Mouse (Mus musculus) intestine, postnatal 0 days (tissue): ENCODE measurements at regions not wholly inside any gene's neighbourhood (a gene's known extent, or its start where the extent isn't known, plus 50 kb on each side); places are given as distances from the start of the nearest gene placed in this dataset.

Experiments
- ATAC-seq: fragments of 200-750 bp; cut with Nextera tagmentation; 2 replicates; pipeline ENCODE4 v1.8.0; 2017; ENCODE audit warnings: mild to moderate bottlenecking, moderate TSS enrichment, moderate library complexity
- H3K27ac ChIP-seq: fragments of 300-500 bp; sonication (generic); 2 replicates; pipeline ENCODE4 v1.5.1; 2014; ENCODE audit warnings: mild to moderate bottlenecking, low read depth, low read length, moderate library complexity
- H3K27me3 ChIP-seq: fragments of 300-500 bp; sonication (generic); replicated peaks from 2 replicates; pipeline ENCODE4 v1.6.1; 2014; ENCODE audit warnings: low read length, mixed read lengths; ENCODE audit not compliant: control insufficient read depth, insufficient read depth
- H3K36me3 ChIP-seq: fragments of 300-500 bp; sonication (generic); 2 replicates; pipeline ENCODE4 v1.6.1; 2014; ENCODE audit warnings: mild to moderate bottlenecking, moderate library complexity; ENCODE audit not compliant: control insufficient read depth, insufficient read depth
- H3K4me1 ChIP-seq: fragments of 300-500 bp; sonication (generic); replicated peaks from 2 replicates; pipeline ENCODE4 v1.6.1; 2014; ENCODE audit warnings: antibody characterized with exemption, low read length, mixed read lengths; ENCODE audit not compliant: control insufficient read depth, insufficient read depth
- H3K4me2 ChIP-seq: fragments of 300-500 bp; sonication (generic); replicated peaks from 2 replicates; pipeline ENCODE4 v1.6.1; 2014; ENCODE audit warnings: low read depth, mild to moderate bottlenecking, moderate library complexity
- H3K4me3 ChIP-seq: fragments of 300-500 bp; sonication (generic); 2 replicates; pipeline ENCODE4 v1.5.1; 2014; ENCODE audit warnings: low read depth, low read length
- H3K9ac ChIP-seq: fragments of 300-500 bp; sonication (generic); 2 replicates; pipeline ENCODE4 v1.6.1; 2014; ENCODE audit warnings: mild to moderate bottlenecking, low read depth, low read length
- H3K9me3 ChIP-seq: fragments of 300-500 bp; sonication (generic); 2 replicates; pipeline ENCODE4 v1.6.1; 2016; ENCODE audit warnings: mixed run types; ENCODE audit not compliant: control insufficient read depth
- CTCF ChIP-seq: sonication (generic); IDR thresholded peaks from 2 replicates; pipeline ENCODE4 v1.5.1; 2016; ENCODE audit warnings: low read depth, mild to moderate bottlenecking, control low read depth, antibody characterized with exemption, moderate library complexity
- WGBS: fragments of 180-500 bp; shearing (Covaris S2); extraction: QIAGEN DNeasy Blood & Tissue Kit; methylation state at CpG from one replicate; pipeline ENCODE4 v1.1.7; 2014; 5-methylcytosine and 5-hydroxymethylcytosine counted together

DNA sequence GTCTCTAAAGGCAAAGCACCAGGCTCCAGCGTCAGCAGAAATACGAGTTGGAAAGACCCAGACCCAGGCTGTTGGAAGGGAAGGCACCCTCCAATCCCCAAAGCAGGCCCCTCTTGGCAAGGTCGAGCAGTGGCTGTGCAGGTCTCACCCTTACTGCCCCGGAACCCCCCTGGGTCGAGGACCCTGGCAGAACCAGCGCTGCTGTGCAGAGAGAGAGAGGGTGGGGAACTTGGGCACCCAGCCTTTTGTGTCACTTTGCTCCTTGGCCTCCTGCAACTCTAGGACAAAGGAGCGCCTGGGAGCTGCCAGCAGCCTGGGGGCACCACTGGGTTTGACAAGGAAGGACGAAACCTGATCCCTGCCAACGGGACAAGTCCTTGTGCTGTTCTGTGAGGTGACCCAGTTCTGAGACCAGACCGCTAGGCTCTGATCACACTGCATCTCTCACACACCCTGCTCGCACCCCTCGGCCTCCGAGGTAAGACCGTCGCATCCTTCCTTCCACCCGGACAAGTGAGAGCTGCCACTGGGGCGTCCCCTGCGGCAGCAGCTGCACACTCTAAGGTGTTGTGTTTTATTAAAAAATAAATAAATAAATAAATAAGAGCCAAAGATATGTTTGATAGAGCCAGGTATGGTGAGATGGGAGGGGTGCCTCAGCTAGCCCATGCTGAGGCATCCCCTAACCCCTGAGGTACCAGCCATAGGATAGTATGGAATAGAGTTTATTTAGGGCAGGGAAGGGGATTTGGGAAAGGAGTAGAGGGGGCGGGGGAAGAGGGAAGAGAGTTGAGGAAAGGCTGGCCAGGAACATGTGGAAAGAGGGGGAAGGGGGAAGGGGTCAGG is 138.2 kb downstream of the Ly86 start:
- peak; percentile 25 for ATAC-seq
- peak overlapping the region; percentile 31; the same call in 1 of the 2 replicates for H3K9ac ChIP-seq

DNA sequence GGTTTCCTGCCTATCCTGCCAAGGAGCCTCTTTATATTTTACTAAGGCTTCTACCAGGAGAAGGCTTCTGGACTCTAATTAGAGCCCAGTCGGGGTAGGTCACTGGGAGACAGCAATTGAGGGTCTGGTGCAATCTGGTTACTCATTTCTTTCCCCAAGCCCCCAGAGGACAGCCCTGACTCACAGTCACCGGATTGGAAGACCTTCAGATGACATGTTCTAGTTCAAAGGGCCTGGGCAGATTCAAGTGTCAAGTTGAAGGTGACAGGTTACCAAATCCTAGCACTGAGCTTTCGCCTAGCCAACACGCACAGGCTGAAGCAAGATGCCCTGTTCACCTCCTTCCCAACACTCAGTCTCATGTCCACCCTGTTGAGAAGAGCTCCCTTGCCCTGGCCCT is 139.6 kb downstream of the Ly86 start:
- TF ChIP-seq CTCF: no peak
- H3K4me1 ChIP-seq: no peaks in the 10 kb centered on the region; the same call in 1 of the 2 replicates
- WGBS: 82% methylated on average over 4 of the region's 4 CpGs
- H3K4me2 ChIP-seq: no peak overlapping the region
- no peaks in the 10 kb centered on the region for H3K36me3 ChIP-seq
- no peaks in the 10 kb centered on the region for H3K27me3 ChIP-seq
- H3K9me3 ChIP-seq: no peaks in the 10 kb centered on the region
- no peak for ATAC-seq
- H3K27ac ChIP-seq: no peak overlapping the region
- no peak overlapping the region for H3K4me3 ChIP-seq
- H3K9ac ChIP-seq: no peak overlapping the region

More for the DNA sequence above, 138.2 kb downstream of the Ly86 start:
- no peaks in the 10 kb centered on the region for H3K9me3 ChIP-seq
- H3K4me1 ChIP-seq: no peaks in the 10 kb centered on the region; the same call in 1 of the 2 replicates
- H3K36me3 ChIP-seq: no peaks in the 10 kb centered on the region
- WGBS: 45% methylated on average over 19 of the region's 19 CpGs
- TF ChIP-seq CTCF: peak; percentile 45
- H3K27me3 ChIP-seq: no peaks in the 10 kb centered on the region
- H3K4me2 ChIP-seq: peak overlapping the region; percentile 30; the same call in 1 of the 2 replicates
- no peak overlapping the region for H3K4me3 ChIP-seq
- H3K27ac ChIP-seq: peak overlapping the region; percentile 57

DNA sequence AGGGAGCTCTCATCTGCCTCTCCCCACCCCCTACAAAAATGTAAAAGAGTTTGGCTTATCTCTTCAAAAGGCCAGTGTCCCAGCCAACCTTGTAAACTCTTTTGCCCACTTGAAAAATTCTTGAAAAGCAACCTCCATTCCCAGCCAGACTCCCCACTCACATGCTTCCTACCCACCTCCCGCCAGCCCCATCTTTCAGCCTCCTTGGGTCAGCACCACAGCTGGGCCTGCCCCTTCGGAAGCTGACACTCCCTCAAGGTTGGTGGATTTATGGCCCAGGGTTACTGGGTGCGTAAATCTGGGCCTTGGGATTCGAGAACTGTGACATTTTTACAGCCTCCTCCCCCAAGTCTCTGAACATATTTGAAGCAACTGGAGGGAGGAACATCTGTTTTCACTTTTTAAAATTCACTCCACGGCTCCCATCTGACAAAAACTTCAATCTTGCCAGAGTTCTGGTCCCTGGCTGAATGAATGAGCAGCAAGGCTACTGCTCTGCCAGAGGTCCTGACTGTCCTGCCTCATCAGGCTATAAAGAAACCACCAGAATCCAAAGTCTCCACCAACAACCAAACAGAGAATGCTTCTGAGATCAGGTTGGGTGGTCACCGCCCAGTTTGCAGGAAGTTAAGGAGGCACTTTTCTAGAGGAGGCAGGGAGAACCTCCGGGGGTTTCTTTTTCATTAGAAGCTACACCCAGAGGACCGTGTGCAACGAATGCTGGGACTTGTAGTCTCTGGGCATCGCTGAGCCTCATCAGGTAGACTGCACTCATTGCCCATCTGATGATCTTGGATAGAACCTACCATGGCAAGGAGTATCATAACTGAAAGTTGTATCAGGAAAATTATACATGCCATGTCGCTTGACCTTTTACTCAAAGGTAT is 147.3 kb downstream of the Ly86 start:
- no peaks in the 10 kb centered on the region for H3K36me3 ChIP-seq
- H3K9me3 ChIP-seq: no peaks in the 10 kb centered on the region
- H3K4me1 ChIP-seq: no peaks in the 10 kb centered on the region
- WGBS: 48% methylated on average over 11 of the region's 11 CpGs
- H3K27me3 ChIP-seq: no peaks in the 10 kb centered on the region
- no peak overlapping the region for H3K4me3 ChIP-seq
- no peak overlapping the region for H3K9ac ChIP-seq
- H3K4me2 ChIP-seq: no peak overlapping the region
- H3K27ac ChIP-seq: no peak overlapping the region
- ATAC-seq: no peak
- TF ChIP-seq CTCF: no peak

DNA sequence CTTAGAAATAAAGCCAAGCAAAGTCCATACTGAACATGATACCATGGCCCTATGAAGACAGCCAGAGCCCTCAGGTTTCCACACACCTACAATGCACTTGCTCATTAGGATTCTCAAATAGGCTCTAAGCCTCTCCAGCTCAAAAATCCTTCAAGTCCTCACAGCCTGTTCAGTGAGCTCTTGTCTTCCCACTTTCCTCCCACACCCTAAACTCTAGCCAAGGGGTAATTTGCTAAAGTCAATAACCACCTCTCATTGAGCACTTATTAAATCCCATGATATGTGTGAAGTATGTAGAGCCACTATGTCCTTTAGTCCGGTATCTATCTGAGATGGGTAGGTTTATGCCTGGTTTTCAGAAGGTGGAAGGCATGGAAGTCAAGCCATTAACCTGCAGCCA is 148.3 kb downstream of the Ly86 start:
- no peak for ATAC-seq
- H3K4me1 ChIP-seq: no peaks in the 10 kb centered on the region
- H3K4me2 ChIP-seq: no peak overlapping the region
- H3K4me3 ChIP-seq: no peak overlapping the region
- H3K9me3 ChIP-seq: no peaks in the 10 kb centered on the region
- no peak overlapping the region for H3K9ac ChIP-seq
- H3K27ac ChIP-seq: no peak overlapping the region
- no peak for TF ChIP-seq CTCF
- WGBS: 91% methylated on average over 1 of the region's 1 CpGs
- no peaks in the 10 kb centered on the region for H3K27me3 ChIP-seq
- no peaks in the 10 kb centered on the region for H3K36me3 ChIP-seq

DNA sequence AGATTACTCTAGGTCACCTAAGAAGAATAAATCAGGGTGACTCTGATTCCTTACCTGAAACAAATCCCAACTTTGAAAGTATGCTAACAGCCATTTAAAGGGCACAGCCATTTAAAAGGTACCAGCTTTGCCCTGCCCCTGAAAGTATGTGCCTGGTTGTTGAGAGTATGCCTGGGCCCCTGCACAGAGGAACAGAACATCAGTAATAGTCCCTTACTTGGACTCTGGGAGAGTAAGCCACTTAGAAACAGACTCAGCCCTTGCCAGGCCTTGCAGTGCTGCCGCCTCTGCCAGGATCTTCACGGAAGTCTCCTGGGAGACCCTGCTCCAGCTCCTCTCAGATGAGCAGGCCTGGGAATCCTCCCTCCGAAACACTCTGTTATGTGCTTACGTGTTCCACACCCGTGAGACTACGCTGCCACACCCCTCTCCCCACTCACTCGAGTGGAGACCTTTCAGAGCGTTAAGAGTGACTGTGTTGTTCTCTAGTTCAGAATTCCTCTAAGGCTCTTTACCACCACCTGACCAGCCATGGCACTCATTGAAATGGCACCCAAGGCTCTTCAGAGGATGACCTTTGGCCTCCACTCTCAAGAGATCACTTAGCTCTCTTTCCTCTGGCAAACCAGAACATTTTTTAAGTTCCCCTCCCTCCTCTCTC is 150.4 kb downstream of the Ly86 start:
- H3K9me3 ChIP-seq: no peaks in the 10 kb centered on the region
- H3K4me1 ChIP-seq: 0 out of 2 replicates have a peak, but pooled peaks cover 2% of the 10 kb centered on the region
- no peak overlapping the region for H3K27ac ChIP-seq
- H3K9ac ChIP-seq: no peak overlapping the region
- no peak for ATAC-seq
- H3K27me3 ChIP-seq: no peaks in the 10 kb centered on the region
- H3K4me2 ChIP-seq: no peak overlapping the region
- H3K36me3 ChIP-seq: no peaks in the 10 kb centered on the region
- WGBS: 83% methylated on average over 8 of the region's 8 CpGs
- no peak overlapping the region for H3K4me3 ChIP-seq
- TF ChIP-seq CTCF: no peak

DNA sequence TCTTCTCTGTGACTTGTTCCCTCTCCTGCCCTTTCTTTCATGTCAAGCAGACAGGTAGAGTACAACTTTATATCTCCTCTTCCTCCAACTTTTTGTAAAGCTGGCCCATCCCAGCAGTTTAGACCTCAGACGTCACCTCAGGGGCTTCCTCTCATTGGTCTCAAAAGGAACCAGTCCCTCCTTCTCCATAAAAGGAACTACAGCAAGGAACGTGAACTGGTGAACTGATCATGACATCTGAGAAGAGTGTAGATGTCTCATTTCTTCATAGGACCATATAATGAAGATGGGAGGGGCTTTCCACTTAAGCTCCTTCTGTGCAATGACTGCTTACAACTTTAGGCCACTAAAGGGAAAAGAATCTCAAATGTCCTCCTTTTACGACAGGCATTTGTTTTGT is 153.0 kb downstream of the Ly86 start:
- no peak overlapping the region for H3K27ac ChIP-seq
- 60% methylated on average over 3 of the region's 3 CpGs for WGBS
- 0 out of 2 replicates have a peak, but pooled peaks cover 2% of the 10 kb centered on the region for H3K4me1 ChIP-seq
- no peaks in the 10 kb centered on the region for H3K27me3 ChIP-seq
- H3K9ac ChIP-seq: no peak overlapping the region
- ATAC-seq: no peak
- no peaks in the 10 kb centered on the region for H3K9me3 ChIP-seq
- no peak overlapping the region for H3K4me3 ChIP-seq
- TF ChIP-seq CTCF: no peak
- H3K4me2 ChIP-seq: no peak overlapping the region
- H3K36me3 ChIP-seq: no peaks in the 10 kb centered on the region
